23 mouse cellular contexts compared by ENCODE assay signal in the genomic region with DNA sequence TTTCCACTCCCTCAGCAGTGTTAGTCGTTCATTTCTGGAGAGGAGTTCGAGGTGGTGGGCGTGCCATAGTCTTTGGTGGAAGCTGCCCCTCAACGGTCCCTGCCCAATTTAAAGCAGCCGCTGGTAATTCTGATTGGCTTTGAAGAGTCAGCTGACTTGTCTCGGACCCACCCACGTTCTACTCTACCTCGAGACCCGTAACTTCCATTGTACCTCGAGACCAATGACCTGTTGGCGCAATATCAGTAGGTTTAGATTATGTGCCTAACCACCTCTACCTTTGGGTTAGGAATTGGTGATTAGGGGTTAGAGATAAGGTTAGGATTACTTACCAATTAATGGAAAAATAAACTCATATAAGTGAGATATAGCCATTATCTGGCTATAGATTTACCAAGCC. TPM values are rescaled to one million over a fixed set of nuclear protein-coding genes. Genes with fewer than 3 reads are reported as not detected.
DNase-seq lines count a peak whose midpoint lies in the region; TF ChIP-seq lines count a peak whose summit lies in the region.
"Had no signal": no experiment of that assay in that cellular context is flagged by ENCODE, and none has a peak within 500 bp of the region (broad histone marks: within the 10 kb centered on the region; RNA-seq: fewer than 3 reads in every experiment).

A gene (minus strand): TSS at position 101 of the 400 bp plus-strand sequence.

- H3K27ac ChIP-seq in testis, adult 2 months (ENCODE audit: control insufficient read depth, insufficient read depth, low read depth, low read length), result peak within 1 kb of the TSS; percentile 87
- H3K27ac ChIP-seq: embryonic facial prominence, embryonic 10.5 days; embryonic facial prominence, embryonic 12.5 days; forebrain, embryonic 13.5 days; forebrain, embryonic 15.5 days had no signal

- H3K27me3 ChIP-seq in testis, adult 2 months (ENCODE audit: control insufficient read depth, insufficient read depth, low read length), result no peaks in the 10 kb centered on the region
- H3K27me3 ChIP-seq: embryonic facial prominence, embryonic 12.5 days; forebrain, embryonic 13.5 days; forebrain, embryonic 15.5 days had no signal

- no peak for DNase-seq in testis, postnatal 10 days (ENCODE audit: low spot score)
- peak; percentile 0 for DNase-seq in ZHBTc4 (ENCODE audit: low read depth, low spot score)
- no peak for DNase-seq in urinary bladder, adult 2 months (ENCODE audit: low spot score)
- no peak for DNase-seq in left cerebral cortex, adult 18-20 months (ENCODE audit: low spot score in 2 of 2)
- DNase-seq: adrenal gland, adult 2 months; adrenal gland, postnatal 10 days; adrenal gland, postnatal 36 days; B cell, adult 2 months; cerebellum, adult 11-12 months; cerebellum, adult 2 months; cerebellum, adult 9-10 months; cerebellum, postnatal 10 days; cerebellum, postnatal 25 days; forebrain, postnatal 0 days had no signal

- H3K4me1 ChIP-seq in testis, adult 2 months (ENCODE audit: control insufficient read depth, insufficient read depth, low read length), result no peaks in the 10 kb centered on the region
- H3K4me1 ChIP-seq: embryonic facial prominence, embryonic 10.5 days; embryonic facial prominence, embryonic 12.5 days; forebrain, embryonic 13.5 days; forebrain, embryonic 15.5 days had no signal

- H3K36me3 ChIP-seq in testis, adult 2 months (ENCODE audit: control insufficient read depth, insufficient read depth, low read length), result no peaks in the 10 kb centered on the region
- H3K36me3 ChIP-seq: embryonic facial prominence, embryonic 10.5 days; embryonic facial prominence, embryonic 12.5 days; forebrain, embryonic 15.5 days had no signal

- TF ChIP-seq POLR2A in testis, adult 2 months (IDR thresholded peaks at IDR 0.05; ENCODE audit: control insufficient read depth, low read depth, low read length), result no peak

- TF ChIP-seq CTCF in testis, adult 2 months (IDR thresholded peaks at IDR 0.05; ENCODE audit: control insufficient read depth, insufficient read depth, insufficient replicate concordance, low read depth, low read length), result no peak

- H3K4me3 ChIP-seq in testis, adult 2 months (ENCODE audit: control insufficient read depth, low read depth, low read length), result peak within 1 kb of the TSS; percentile 40; the same call in 1 of the 2 replicates
- H3K4me3 ChIP-seq: embryonic facial prominence, embryonic 10.5 days; embryonic facial prominence, embryonic 12.5 days; forebrain, embryonic 13.5 days; forebrain, embryonic 15.5 days had no signal

RNA-seq across cellular contexts. Expression of the gene that starts here (rescaled TPM):
- 8.3 and 11.8 TPM in 2 replicates for polyA plus RNA-seq in testis, adult 2 months (2012; rRNA removed)
- not detected in 2 replicates for polyA plus RNA-seq in urinary bladder, adult 2 months (2012; rRNA removed)
- total RNA-seq in left cerebral cortex, adult 18-20 months (2021), result not detected
- total RNA-seq: adrenal gland, adult 2 months; adrenal gland, postnatal 10 days; adrenal gland, postnatal 36 days; forebrain, postnatal 0 days; MEL had no signal
- polyA plus RNA-seq: adrenal gland, adult 2 months; CD4-positive, CD25-positive, alpha-beta regulatory T cell, adult 4 months; cerebellum, adult 2 months; cortical plate, adult 2 months; embryonic facial prominence, embryonic 12.5 days; forebrain, embryonic 11.5 days; forebrain, embryonic 13.5 days; forebrain, embryonic 15.5 days; forebrain, postnatal 0 days had no signal
